Mouse (Mus musculus): ENCODE measurements around the gene Laptm5.

Gene Laptm5

GRCm38 (mm10) chr4:130918805-130919749 lies 6.2 kb downstream of the Laptm5 start:
- Histone ChIP-seq H3K9me3 (ENCODE audit: low read length) (no peaks in the 10 kb centered on the region), H3K36me3 (ENCODE audit: insufficient read depth, low read length) (peaks cover 49% of the 10 kb centered on the region), H3K27me3 (ENCODE audit: insufficient read depth, low read length) (no peaks in the 10 kb centered on the region), H3K4me1 (replicated peaks; ENCODE audit: low read depth, low read length) (peaks cover 99% of the 10 kb centered on the region), H3K4me3 (replicated peaks; ENCODE audit: low read length) (no peak overlapping the region)
- no peak for TF ChIP-seq NANOG (IDR thresholded peaks at IDR 0.05; ENCODE audit: borderline replicate concordance, low read length)
- no peak for TF ChIP-seq CTCF (conservative IDR thresholded peaks at IDR 0.05; ENCODE audit: low read length)
- no peak for TF ChIP-seq POU5F1 (IDR thresholded peaks at IDR 0.05; ENCODE audit: borderline replicate concordance, low read length)

- Histone ChIP-seq H3K36me3 (ENCODE audit: insufficient read depth, low read length) (peaks cover 54% of the 10 kb centered on the region), H3K9me3 (ENCODE audit: low read length) (no peaks in the 10 kb centered on the region), H3K4me3 (replicated peaks; ENCODE audit: low read length) (0 out of 2 replicates have a peak overlapping the region, but pooled peaks have one; percentile 17), H3K27me3 (ENCODE audit: insufficient read depth, low read length) (no peaks in the 10 kb centered on the region), H3K4me1 (replicated peaks; ENCODE audit: low read depth, low read length) (peaks cover 99% of the 10 kb centered on the region)
- TF ChIP-seq NANOG (IDR thresholded peaks at IDR 0.05; ENCODE audit: borderline replicate concordance, low read length), result no peak
Measured at GRCm38 (mm10) chr4:130919750-130920356, 6.9 kb downstream of the Laptm5 start.

DNA sequence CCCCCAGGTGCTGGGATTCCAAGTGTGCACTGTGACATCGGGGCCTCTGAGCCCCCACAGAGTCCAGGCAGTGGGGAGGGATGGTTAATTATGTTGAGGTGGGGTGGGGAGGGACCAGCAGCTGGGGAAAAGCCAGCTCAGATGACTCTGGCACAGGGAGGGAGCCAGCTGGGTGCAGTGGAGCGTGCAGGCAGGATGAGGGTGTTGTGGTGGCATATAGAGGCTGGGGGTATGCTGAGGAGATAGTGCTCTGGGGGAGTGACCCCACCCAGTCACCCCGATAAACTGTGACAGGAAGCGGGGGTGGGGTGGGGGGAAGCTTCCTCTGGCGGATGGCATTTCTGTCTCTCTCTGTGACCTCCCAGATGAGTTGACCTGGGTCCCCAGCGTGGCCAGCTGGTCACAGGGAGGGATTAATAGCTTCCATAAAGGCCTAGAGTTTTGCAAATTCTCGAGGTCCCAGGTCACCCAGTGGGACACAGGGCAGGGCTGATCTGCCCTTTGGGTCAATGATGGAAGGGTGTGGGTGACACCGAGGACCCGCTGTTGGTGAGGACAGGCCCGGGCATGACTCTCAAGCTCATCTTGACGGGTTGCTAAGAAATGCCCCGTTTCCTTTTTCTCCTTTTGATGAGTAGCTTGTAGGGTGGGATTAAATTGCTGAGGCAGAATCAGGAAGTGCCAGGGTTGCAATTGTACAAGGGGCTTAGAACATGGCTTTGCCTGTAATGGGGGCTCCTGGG lies 8.2 kb downstream of the Laptm5 start:
- Histone ChIP-seq H3K9me3 (ENCODE audit: low read length) (no peaks in the 10 kb centered on the region), H3K27me3 (ENCODE audit: insufficient read depth, low read length) (no peaks in the 10 kb centered on the region), H3K4me1 (replicated peaks; ENCODE audit: low read depth, low read length) (peaks cover 98% of the 10 kb centered on the region), H3K4me3 (replicated peaks; ENCODE audit: low read length) (peak overlapping the region; percentile 52; the same call in 1 of the 2 replicates), H3K36me3 (ENCODE audit: insufficient read depth, low read length) (peaks cover 67% of the 10 kb centered on the region)
- TF ChIP-seq POU5F1 (IDR thresholded peaks at IDR 0.05; ENCODE audit: borderline replicate concordance, low read length) (no peak), CTCF (conservative IDR thresholded peaks at IDR 0.05; ENCODE audit: low read length) (no peak), NANOG (IDR thresholded peaks at IDR 0.05; ENCODE audit: borderline replicate concordance, low read length) (no peak)

GRCm38 (mm10) chr4:130921986-130922385 lies 9.1 kb downstream of the Laptm5 start:
- peaks cover 68% of the 10 kb centered on the region for H3K36me3 ChIP-seq (ENCODE audit: insufficient read depth, low read length)
- H3K4me3 ChIP-seq (replicated peaks; ENCODE audit: low read length), result peak overlapping the region; percentile 37; the same call in 1 of the 2 replicates
- H3K4me1 ChIP-seq (replicated peaks; ENCODE audit: low read depth, low read length), result peaks cover 96% of the 10 kb centered on the region
- H3K9me3 ChIP-seq (ENCODE audit: low read length), result no peaks in the 10 kb centered on the region
- no peaks in the 10 kb centered on the region for H3K27me3 ChIP-seq (ENCODE audit: insufficient read depth, low read length)
- TF ChIP-seq NANOG (IDR thresholded peaks at IDR 0.05; ENCODE audit: borderline replicate concordance, low read length), result no peak
- TF ChIP-seq CTCF (conservative IDR thresholded peaks at IDR 0.05; ENCODE audit: low read length), result no peak
- TF ChIP-seq POU5F1 (IDR thresholded peaks at IDR 0.05; ENCODE audit: borderline replicate concordance, low read length), result no peak

DNA sequence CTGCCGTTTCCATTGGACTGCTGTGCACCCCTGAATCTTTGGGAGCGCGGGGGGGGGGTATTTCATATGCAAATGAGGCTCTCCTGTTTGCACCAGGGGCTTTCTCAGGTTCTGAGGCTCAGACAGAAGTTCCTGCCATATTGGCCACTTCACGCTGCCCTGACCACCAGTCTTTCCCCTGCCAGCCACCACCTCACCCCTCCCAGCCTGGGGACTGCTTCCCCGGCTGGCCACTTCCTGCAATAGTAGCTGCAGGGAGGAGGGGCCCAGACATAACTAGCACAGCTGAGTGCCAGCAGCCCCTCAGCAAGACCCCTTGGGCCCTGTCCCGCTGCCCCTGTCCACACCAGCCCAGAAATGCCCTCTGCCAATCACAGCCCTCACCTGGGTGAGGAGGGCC lies 13.3 kb downstream of the Laptm5 start:
- H3K27me3 ChIP-seq (ENCODE audit: insufficient read depth, low read length), result no peaks in the 10 kb centered on the region

DNA sequence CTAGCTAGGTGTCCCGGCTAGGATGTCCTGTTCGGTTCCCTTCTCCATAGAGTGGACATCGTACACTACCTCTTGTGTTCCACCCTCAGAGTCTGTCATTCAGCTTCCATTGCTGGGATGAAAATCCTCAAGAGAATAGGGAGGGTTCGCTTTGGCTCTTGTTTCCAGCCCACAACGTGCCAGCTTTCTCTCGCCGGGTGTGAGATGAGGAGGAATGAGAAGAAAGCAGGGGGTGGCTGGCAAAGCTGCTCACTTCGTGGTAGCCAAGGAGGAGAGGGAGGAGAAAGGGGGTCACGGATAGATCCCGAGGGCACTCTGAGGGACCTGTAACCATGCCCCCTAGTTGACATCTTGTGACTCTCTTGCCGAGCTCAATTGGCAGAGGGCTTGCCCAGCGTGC lies 14.9 kb downstream of the Laptm5 start:
- H3K36me3 ChIP-seq (ENCODE audit: insufficient read depth, low read length), result peaks cover 93% of the 10 kb centered on the region
- TF ChIP-seq NANOG (IDR thresholded peaks at IDR 0.05; ENCODE audit: borderline replicate concordance, low read length) (no peak), POU5F1 (IDR thresholded peaks at IDR 0.05; ENCODE audit: borderline replicate concordance, low read length) (no peak), CTCF (conservative IDR thresholded peaks at IDR 0.05; ENCODE audit: low read length) (no peak)

More for the DNA sequence above, 13.3 kb downstream of the Laptm5 start:
- TF ChIP-seq CTCF (conservative IDR thresholded peaks at IDR 0.05; ENCODE audit: low read length), result no peak
- TF ChIP-seq POU5F1 (IDR thresholded peaks at IDR 0.05; ENCODE audit: borderline replicate concordance, low read length), result no peak
- no peak for TF ChIP-seq NANOG (IDR thresholded peaks at IDR 0.05; ENCODE audit: borderline replicate concordance, low read length)
- peaks cover 54% of the 10 kb centered on the region for H3K4me1 ChIP-seq (replicated peaks; ENCODE audit: low read depth, low read length)
- H3K36me3 ChIP-seq (ENCODE audit: insufficient read depth, low read length), result peaks cover 90% of the 10 kb centered on the region
- peaks cover 8% of the 10 kb centered on the region for H3K9me3 ChIP-seq (ENCODE audit: low read length)
- H3K4me3 ChIP-seq (replicated peaks; ENCODE audit: low read length), result no peak overlapping the region

GRCm38 (mm10) chr4:130942644-130943043 lies 29.7 kb downstream of the Laptm5 start:
- Histone ChIP-seq H3K4me3 (replicated peaks; ENCODE audit: low read length) (no peak overlapping the region), H3K36me3 (ENCODE audit: insufficient read depth, low read length) (no peaks in the 10 kb centered on the region), H3K4me1 (replicated peaks; ENCODE audit: low read depth, low read length) (peaks cover 50% of the 10 kb centered on the region), H3K27me3 (ENCODE audit: insufficient read depth, low read length) (peaks cover 37% of the 10 kb centered on the region), H3K9me3 (ENCODE audit: low read length) (no peaks in the 10 kb centered on the region)
- no peak for TF ChIP-seq NANOG (IDR thresholded peaks at IDR 0.05; ENCODE audit: borderline replicate concordance, low read length)
- no peak for TF ChIP-seq POU5F1 (IDR thresholded peaks at IDR 0.05; ENCODE audit: borderline replicate concordance, low read length)
- no peak for TF ChIP-seq CTCF (conservative IDR thresholded peaks at IDR 0.05; ENCODE audit: low read length)

More for the DNA sequence above, 14.9 kb downstream of the Laptm5 start:
- H3K9me3 ChIP-seq (ENCODE audit: low read length), result peaks cover 21% of the 10 kb centered on the region
- peaks cover 38% of the 10 kb centered on the region for H3K4me1 ChIP-seq (replicated peaks; ENCODE audit: low read depth, low read length)
- no peak overlapping the region for H3K4me3 ChIP-seq (replicated peaks; ENCODE audit: low read length)
- H3K27me3 ChIP-seq (ENCODE audit: insufficient read depth, low read length), result no peaks in the 10 kb centered on the region

GRCm38 (mm10) chr4:130944112-130944511 lies 31.2 kb downstream of the Laptm5 start, which contains the start of gene Matn1:
Gene Matn1 (plus strand): TSS chr4:130944385.
- TF ChIP-seq NANOG (IDR thresholded peaks at IDR 0.05; ENCODE audit: borderline replicate concordance, low read length), result no peak
- TF ChIP-seq POU5F1 (IDR thresholded peaks at IDR 0.05; ENCODE audit: borderline replicate concordance, low read length), result no peak
- peaks cover 37% of the 10 kb centered on the region for H3K27me3 ChIP-seq (ENCODE audit: insufficient read depth, low read length)
- peaks cover 50% of the 10 kb centered on the region for H3K4me1 ChIP-seq (replicated peaks; ENCODE audit: low read depth, low read length)
- H3K4me3 ChIP-seq (replicated peaks; ENCODE audit: low read length), result 0 out of 2 replicates have a peak within 1 kb of the TSS, but pooled peaks have one; percentile 32
- H3K36me3 ChIP-seq (ENCODE audit: insufficient read depth, low read length), result no peaks in the 10 kb centered on the region
- H3K9me3 ChIP-seq (ENCODE audit: low read length), result no peaks in the 10 kb centered on the region
